Mouse (Mus musculus): ENCODE measurements around the gene Grin2b. TPM values are rescaled to one million over a fixed set of nuclear protein-coding genes. Genes with fewer than 3 reads are reported as not detected.

Gene Grin2b
- polyA plus RNA-seq, 1 experiment: 0.61 TPM

DNA sequence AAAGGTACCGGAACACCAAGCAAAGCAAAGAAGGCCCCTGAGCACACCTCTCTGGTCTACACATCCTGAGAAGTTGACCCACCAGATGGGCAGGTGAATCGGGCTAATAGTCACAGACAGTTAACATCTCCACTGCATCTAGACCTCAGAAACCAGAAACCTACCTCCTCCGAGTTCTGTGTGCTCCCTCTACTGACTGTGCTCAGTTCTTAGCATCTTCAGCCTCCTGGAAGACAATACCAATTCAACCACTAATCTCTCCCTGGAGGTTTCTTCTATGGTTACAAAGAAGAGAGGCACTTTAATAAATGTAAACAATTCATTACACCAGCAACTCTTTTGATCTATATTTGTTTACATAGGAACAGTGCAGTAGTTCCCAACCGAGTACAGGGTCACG is 6.0 kb downstream of the Grin2b start:
- Histone ChIP-seq H3K4me1 (ENCODE audit: control insufficient read depth, insufficient read depth, low read length) (no peaks in the 10 kb centered on the region; the same call in 1 of the 2 replicates), H3K27ac (ENCODE audit: insufficient read depth, low read length) (no peak overlapping the region), H3K4me3 (ENCODE audit: insufficient read depth, low read length) (no peak overlapping the region)
- TF ChIP-seq CTCF (IDR thresholded peaks at IDR 0.05; ENCODE audit: borderline replicate concordance, insufficient read depth, low read length) (no peak), POLR2A (IDR thresholded peaks at IDR 0.05; ENCODE audit: low read depth, low read length) (no peak)

DNA sequence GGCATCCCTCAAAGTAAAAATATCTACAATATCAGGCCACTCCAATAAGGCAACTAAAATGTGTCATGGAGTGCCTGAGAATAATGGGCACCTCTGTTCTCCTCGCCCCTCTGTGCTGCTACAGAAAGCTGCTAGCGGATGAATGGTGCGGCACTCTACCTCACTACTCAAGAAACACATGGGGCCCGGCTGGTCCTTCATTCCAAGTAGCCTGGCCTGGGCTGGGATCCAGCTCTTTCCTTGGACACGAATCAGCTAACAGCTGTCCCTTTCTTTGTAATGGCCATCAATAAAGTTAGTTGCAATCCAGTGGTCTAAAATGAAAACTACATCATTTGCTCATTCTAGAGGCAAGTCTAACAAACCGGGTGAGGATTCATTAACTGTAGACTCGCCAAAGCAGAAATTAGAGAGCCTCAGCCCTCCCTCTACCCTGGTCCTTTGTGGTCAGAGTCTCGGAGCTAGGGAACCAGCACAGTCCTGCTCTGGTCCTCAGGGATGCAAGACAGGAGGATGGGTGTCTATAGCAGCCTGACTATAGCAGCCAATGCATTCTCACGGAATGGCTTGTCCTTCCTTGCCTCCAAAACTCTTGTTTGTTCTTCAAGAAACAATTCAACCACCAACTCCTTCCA is 7.8 kb downstream of the Grin2b start:
- H3K4me3 ChIP-seq (ENCODE audit: insufficient read depth, low read length): no peak overlapping the region
- no peaks in the 10 kb centered on the region for H3K4me1 ChIP-seq (ENCODE audit: control insufficient read depth, insufficient read depth, low read length)
- no peak overlapping the region for H3K27ac ChIP-seq (ENCODE audit: insufficient read depth, low read length)
- TF ChIP-seq POLR2A (IDR thresholded peaks at IDR 0.05; ENCODE audit: low read depth, low read length): no peak
- no peak for TF ChIP-seq CTCF (IDR thresholded peaks at IDR 0.05; ENCODE audit: borderline replicate concordance, insufficient read depth, low read length)

DNA sequence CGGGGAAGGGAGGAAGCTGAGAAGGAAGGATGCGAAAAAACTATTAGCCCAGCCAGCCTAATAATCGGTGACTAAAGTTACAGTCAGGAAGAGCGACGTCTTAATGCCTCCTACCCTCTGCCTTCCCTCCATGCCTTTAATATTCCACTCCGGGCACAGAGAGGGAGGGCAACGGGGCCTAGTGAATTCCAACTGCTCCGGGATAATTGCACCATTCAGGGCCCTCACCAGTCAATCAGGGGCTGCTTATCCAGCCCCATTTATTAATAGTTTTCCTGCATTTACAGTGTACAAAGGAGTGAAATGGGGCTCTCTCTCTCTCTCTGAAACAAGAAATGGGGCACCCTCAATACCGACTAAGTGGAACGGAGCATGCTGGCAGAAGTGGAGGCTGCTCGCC is 11.2 kb downstream of the Grin2b start:
- no peak for TF ChIP-seq POLR2A (IDR thresholded peaks at IDR 0.05; ENCODE audit: low read depth, low read length)
- no peak for TF ChIP-seq CTCF (IDR thresholded peaks at IDR 0.05; ENCODE audit: borderline replicate concordance, insufficient read depth, low read length)
- Histone ChIP-seq H3K4me1 (ENCODE audit: control insufficient read depth, insufficient read depth, low read length) (no peaks in the 10 kb centered on the region), H3K27ac (ENCODE audit: insufficient read depth, low read length) (no peak overlapping the region), H3K4me3 (ENCODE audit: insufficient read depth, low read length) (no peak overlapping the region)

DNA sequence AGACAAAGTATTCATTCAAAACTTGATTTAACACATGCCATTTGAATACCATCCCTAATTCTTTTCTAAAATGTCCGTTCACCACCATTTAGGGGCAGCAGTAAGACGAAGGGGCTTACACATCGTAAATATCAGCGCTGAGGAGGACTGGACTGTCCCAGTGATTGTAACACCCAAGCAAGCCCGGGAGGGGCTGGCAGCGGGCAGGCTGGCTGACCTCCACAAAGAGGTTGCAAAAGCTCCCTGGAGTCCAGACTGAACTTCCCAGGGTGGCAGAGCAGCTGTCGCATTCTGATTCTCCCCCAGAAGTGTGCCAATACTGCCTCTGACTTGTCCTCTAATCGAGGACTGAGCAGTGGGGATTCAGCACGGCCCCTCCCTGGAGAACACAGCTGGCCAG is 19.9 kb downstream of the Grin2b start:
- Histone ChIP-seq H3K4me3 (ENCODE audit: insufficient read depth, low read length) (no peak overlapping the region), H3K4me1 (ENCODE audit: control insufficient read depth, insufficient read depth, low read length) (no peaks in the 10 kb centered on the region), H3K27ac (ENCODE audit: insufficient read depth, low read length) (no peak overlapping the region)
- TF ChIP-seq CTCF (IDR thresholded peaks at IDR 0.05; ENCODE audit: borderline replicate concordance, insufficient read depth, low read length) (no peak), POLR2A (IDR thresholded peaks at IDR 0.05; ENCODE audit: low read depth, low read length) (no peak)

DNA sequence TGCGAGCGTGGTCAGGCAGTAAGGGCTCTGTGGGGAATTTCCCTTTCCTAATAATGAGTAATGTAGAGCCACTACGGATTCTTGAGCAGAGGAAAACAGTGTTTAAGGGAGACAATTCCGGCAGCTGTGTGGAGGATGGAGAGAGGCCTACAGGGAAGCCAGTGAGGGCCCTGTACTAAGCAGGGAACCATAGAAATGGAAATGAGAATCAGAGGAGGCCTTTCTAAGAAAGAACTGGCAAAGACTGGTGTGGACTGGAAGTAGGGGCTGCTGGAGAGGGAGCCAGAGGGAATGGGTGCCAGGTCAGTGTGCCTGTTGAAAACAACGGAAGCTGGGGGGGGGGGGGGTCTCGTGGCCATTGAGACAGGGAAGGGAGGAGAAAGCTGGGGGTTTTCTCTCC is 23.2 kb downstream of the Grin2b start:
- TF ChIP-seq CTCF (IDR thresholded peaks at IDR 0.05; ENCODE audit: borderline replicate concordance, insufficient read depth, low read length) (no peak), POLR2A (IDR thresholded peaks at IDR 0.05; ENCODE audit: low read depth, low read length) (no peak)
- Histone ChIP-seq H3K4me1 (ENCODE audit: control insufficient read depth, insufficient read depth, low read length) (no peaks in the 10 kb centered on the region), H3K4me3 (ENCODE audit: insufficient read depth, low read length) (no peak overlapping the region), H3K27ac (ENCODE audit: insufficient read depth, low read length) (no peak overlapping the region)

DNA sequence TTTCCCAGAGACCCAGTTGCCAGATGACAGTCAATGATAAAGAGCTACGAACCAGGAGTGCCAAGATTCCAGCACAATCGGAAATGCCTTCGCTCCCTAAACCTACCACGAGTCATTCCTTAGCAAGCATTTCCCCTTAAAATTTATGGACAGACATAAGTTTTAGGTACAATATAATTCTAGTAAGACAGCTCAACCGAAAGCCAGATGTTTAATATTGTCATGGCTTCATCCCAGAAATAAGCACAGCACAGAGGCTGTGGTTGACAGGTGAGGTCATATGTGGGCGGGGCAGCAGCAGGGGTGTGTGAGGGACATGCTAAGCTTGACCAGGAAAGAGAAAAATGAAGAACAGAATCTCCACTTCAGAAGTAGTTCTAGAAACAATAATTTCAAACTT is 33.3 kb downstream of the Grin2b start:
- no peaks in the 10 kb centered on the region for H3K4me1 ChIP-seq (ENCODE audit: control insufficient read depth, insufficient read depth, low read length)
- H3K27ac ChIP-seq (ENCODE audit: insufficient read depth, low read length): no peak overlapping the region
- no peak overlapping the region for H3K4me3 ChIP-seq (ENCODE audit: insufficient read depth, low read length)
- TF ChIP-seq POLR2A (IDR thresholded peaks at IDR 0.05; ENCODE audit: low read depth, low read length) (no peak), CTCF (IDR thresholded peaks at IDR 0.05; ENCODE audit: borderline replicate concordance, insufficient read depth, low read length) (no peak)

DNA sequence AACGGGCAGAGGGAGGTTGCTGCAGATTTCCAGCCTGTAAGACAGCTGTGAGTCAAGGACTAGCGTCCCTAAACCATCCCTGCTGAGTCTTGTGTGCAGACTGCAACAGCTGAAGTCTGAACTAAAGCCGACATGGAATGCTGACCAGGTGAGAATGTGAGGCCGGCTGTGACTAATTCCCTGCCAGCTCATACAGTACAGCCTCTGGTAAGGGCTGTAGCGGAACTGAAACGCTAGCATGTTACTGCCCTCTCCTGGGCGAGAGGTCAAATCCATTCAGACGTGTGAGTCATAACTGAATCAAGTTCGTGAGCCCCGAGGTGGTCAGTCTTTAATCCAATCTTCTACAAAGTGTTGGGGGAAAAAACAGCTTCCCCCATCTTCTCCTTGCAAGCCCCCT is 42.9 kb downstream of the Grin2b start:
- H3K4me3 ChIP-seq (ENCODE audit: insufficient read depth, low read length): no peak overlapping the region
- no peak overlapping the region for H3K27ac ChIP-seq (ENCODE audit: insufficient read depth, low read length)
- TF ChIP-seq POLR2A (IDR thresholded peaks at IDR 0.05; ENCODE audit: low read depth, low read length) (no peak), CTCF (IDR thresholded peaks at IDR 0.05; ENCODE audit: borderline replicate concordance, insufficient read depth, low read length) (peak; percentile 38; the same call in 1 of the 2 replicates)
- H3K4me1 ChIP-seq (ENCODE audit: control insufficient read depth, insufficient read depth, low read length): 0 out of 2 replicates have a peak, but pooled peaks cover 3% of the 10 kb centered on the region

DNA sequence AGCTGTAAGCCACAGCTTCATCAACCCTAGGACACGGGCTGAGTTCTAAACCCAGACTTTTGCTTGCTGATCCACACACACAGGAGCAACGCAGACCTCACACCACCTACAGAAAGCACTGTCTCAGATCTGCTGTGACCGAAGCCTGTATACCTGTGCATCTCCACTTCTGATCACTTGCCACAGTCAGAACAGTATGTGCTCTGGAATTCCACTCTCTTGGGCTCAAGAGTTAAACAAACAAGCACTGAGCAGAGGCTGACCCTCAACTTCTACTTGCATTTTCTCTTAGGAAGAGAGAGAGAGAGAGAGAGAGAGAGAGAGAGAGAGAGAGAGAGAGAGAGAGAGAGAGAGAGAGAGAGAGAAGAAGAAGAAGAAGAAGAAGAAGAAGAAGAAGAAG is 50.7 kb downstream of the Grin2b start:
- Histone ChIP-seq H3K4me1 (ENCODE audit: control insufficient read depth, insufficient read depth, low read length) (no peaks in the 10 kb centered on the region), H3K4me3 (ENCODE audit: insufficient read depth, low read length) (no peak overlapping the region), H3K27ac (ENCODE audit: insufficient read depth, low read length) (no peak overlapping the region)
- TF ChIP-seq POLR2A (IDR thresholded peaks at IDR 0.05; ENCODE audit: low read depth, low read length) (no peak), CTCF (IDR thresholded peaks at IDR 0.05; ENCODE audit: borderline replicate concordance, insufficient read depth, low read length) (no peak)

DNA sequence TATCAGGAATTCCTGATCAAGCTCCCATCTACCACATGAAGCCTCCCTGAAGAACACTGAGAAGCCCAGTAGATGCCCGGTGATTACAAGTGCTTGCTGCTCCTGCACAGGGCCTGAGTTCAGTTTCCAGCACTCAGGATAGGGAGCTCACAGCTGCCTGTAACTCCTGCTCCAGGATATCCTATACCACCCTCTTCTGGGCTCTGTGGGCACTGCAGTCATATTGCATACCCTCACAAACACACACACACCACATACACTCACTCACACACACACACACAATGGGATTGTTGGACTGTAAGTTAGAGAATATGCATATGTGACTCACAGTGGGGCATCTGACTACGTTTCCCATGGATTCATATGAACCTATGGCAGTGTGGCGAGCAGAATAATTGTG is 55.9 kb downstream of the Grin2b start:
- TF ChIP-seq POLR2A (IDR thresholded peaks at IDR 0.05; ENCODE audit: low read depth, low read length) (no peak), CTCF (IDR thresholded peaks at IDR 0.05; ENCODE audit: borderline replicate concordance, insufficient read depth, low read length) (no peak)
- Histone ChIP-seq H3K4me1 (ENCODE audit: control insufficient read depth, insufficient read depth, low read length) (no peaks in the 10 kb centered on the region), H3K27ac (ENCODE audit: insufficient read depth, low read length) (no peak overlapping the region), H3K4me3 (ENCODE audit: insufficient read depth, low read length) (no peak overlapping the region)

DNA sequence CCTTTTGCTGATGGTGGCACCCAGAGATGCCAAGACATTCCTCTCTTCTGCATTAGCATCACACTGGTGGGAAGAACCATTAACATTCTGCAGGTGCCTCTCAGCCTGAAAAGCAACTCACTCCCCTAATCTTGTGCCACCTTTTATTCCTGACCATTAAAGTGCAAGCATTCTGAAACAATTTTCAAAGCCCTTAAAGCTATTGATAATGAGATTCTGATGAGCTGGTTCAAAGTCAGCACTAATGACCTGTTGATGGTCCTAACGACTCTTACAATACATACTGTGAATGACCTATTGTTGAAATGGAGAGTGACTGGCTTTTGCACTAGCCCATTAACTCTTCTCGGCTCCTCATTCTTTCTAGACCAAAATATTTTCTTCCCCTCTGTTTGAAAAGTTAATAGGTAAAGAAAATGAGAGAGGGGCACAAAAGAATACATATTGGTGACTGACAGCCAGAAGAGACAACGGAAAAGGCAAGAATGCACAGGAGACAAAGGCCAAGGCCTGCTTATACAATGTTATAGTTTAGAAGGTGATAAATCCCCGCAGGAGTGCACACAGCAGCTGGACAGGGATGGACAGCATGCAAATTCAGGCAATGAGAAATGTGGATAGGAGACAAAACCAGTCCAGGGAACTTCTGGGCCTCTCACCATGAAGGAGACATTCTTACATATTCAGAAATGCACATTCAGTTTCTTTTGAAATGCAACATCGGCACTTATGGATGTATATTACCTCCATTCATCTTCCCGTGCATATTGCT is 59.5 kb downstream of the Grin2b start:
- no peaks in the 10 kb centered on the region for H3K4me1 ChIP-seq (ENCODE audit: control insufficient read depth, insufficient read depth, low read length)
- no peak overlapping the region for H3K4me3 ChIP-seq (ENCODE audit: insufficient read depth, low read length)
- TF ChIP-seq CTCF (IDR thresholded peaks at IDR 0.05; ENCODE audit: borderline replicate concordance, insufficient read depth, low read length): no peak
- no peak for TF ChIP-seq POLR2A (IDR thresholded peaks at IDR 0.05; ENCODE audit: low read depth, low read length)
- no peak overlapping the region for H3K27ac ChIP-seq (ENCODE audit: insufficient read depth, low read length)
